Mouse (Mus musculus) stomach, embryonic 16.5 days (tissue): Measurements from ENCODE around the gene Olfr870. TPM values are rescaled to one million over a fixed set of nuclear protein-coding genes. Genes with fewer than 3 reads are reported as not detected.

Experiments used
- polyA plus RNA-seq: library from polyadenylated mRNA; unstranded; fragments of >200 nt; fragmentation: Nextera tagmentation; extraction: Ambion mirVana; gene quantifications from 2 replicates; pipeline ENCODE4 v1.2.1, GENCODE M21; 2015

The Olfr870 gene
- polyA plus RNA-seq, 1 experiment from 2014 or later: not detected

Other genes with a start within 250 kb of the Olfr870 start
- not detected in 2 replicates for gene Olfr866, start 146.0 kb downstream of the Olfr870 start, polyA plus RNA-seq
- gene Olfr867, start 116.5 kb downstream of the Olfr870 start, polyA plus RNA-seq: not detected in 2 replicates
- gene Olfr868, start 75.4 kb downstream of the Olfr870 start, polyA plus RNA-seq: not detected in 2 replicates
- gene Olfr869, start 45.0 kb downstream of the Olfr870 start, polyA plus RNA-seq: not detected in 2 replicates
- gene Olfr871, start 38.1 kb upstream of the Olfr870 start, polyA plus RNA-seq: not detected in 2 replicates
- not detected in 2 replicates for gene Olfr872, start 63.1 kb upstream of the Olfr870 start, polyA plus RNA-seq
- not detected in 2 replicates for gene Olfr39, start 108.3 kb upstream of the Olfr870 start, polyA plus RNA-seq
- gene Olfr873, start 124.5 kb upstream of the Olfr870 start, polyA plus RNA-seq: not detected in 2 replicates
- gene Olfr18, start 162.0 kb upstream of the Olfr870 start, polyA plus RNA-seq: not detected in 2 replicates
- 26.0 and 33.0 TPM in 2 replicates for gene Zfp560, start 211.1 kb upstream of the Olfr870 start, polyA plus RNA-seq